Mouse (Mus musculus): ENCODE measurements around the gene Gramd4.
A peak's percentile ranks its signal among the peaks of the same experiment; 100 is the strongest.

Gene Gramd4

GRCm38 (mm10) chr15:86057413-86057812 is at the start of gene Gramd4:
Gramd4 (plus strand) TSS chr15:86057695.
- DNase-seq (ENCODE audit: low read depth) = peak; percentile 85

- no peak for DNase-seq (ENCODE audit: low read depth)
Observed at GRCm38 (mm10) chr15:86013130-86013529, 44.4 kb upstream of the Gramd4 start.

DNA sequence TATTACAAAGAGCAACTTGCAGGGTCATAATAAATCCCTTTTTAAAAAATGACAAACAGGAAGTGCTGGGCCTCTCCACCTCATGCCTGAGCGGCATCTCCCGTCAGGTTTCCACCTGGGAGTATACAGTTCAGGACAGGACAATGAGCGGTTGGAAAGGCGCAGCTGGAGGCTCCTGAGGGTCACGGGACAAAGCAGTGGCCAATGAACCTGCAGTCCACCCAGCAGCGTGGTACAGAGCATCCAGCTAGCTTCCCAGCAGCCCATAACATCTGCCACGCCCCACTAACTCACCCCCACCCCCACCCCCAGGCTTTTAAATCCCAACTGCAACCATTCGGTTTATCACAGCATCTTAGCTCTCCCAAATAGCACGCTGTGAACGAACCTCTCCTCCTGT is 43.8 kb upstream of the Gramd4 start:
- no peak for DNase-seq (ENCODE audit: low read depth)

DNA sequence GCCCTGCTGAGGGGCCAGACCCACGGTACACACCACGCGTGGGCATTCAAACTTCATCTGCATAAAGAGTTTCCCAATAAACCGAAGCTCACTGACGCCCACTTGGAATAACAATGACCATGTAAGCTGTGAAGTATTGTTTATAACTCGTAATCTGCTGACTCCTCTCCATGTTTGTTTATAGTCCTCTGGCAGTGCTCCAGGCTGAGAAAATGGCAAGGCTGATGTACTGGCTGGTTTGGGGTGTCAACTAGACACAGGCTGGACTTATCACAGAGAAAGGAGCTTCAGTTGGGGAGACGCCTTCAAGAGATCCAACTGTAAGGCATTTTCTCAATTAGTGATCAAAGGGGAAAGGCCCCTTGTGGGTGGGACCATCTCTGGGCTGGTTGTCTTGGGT is 42.5 kb upstream of the Gramd4 start:
- no peak for DNase-seq (ENCODE audit: low read depth)

GRCm38 (mm10) chr15:86015860-86016541 is 41.5 kb upstream of the Gramd4 start:
- DNase-seq (ENCODE audit: low read depth) = peak; percentile 61

DNA sequence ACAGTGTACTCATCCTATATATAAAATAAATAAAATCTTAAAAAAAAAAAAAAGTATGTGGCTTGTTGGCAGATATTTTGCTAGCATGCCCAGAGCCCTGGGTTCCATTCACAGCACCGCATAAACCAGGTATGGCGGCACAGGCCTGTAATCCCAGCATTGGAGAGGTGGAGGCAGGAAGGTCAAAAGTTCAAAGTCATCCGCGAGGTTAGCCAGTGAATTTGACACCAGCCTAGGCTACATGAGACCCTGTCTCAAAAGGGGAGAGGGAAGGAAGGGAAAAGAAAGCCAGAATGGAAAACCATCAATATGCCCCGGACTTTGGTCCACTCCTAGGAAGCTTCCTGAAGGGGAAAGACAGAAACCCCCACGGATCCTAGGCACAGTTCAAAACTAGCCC is 40.2 kb upstream of the Gramd4 start:
- no peak for DNase-seq (ENCODE audit: low read depth)

GRCm38 (mm10) chr15:86018753-86019512 is 38.6 kb upstream of the Gramd4 start:
- peak; percentile 64 for DNase-seq (ENCODE audit: low read depth)

DNA sequence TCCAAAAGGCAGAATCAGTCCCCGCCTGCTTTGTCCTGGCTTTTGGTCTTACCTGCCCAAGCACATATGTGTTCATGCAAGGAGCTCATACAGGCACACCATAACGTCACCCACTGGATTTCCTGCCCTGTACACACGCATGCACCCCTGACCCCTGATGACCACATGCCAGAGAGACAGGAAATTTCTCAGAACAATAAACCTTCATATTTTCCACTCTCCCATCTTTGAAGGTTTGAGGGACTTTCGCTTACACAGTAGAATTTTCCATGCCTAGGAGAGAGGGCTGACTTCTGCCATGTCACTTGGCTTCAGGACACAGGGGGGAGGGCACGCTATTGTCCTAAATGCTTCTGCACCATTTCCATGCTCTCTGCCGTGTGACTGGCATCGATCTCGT is 37.5 kb upstream of the Gramd4 start:
- peak; percentile 74 for DNase-seq (ENCODE audit: low read depth)

DNA sequence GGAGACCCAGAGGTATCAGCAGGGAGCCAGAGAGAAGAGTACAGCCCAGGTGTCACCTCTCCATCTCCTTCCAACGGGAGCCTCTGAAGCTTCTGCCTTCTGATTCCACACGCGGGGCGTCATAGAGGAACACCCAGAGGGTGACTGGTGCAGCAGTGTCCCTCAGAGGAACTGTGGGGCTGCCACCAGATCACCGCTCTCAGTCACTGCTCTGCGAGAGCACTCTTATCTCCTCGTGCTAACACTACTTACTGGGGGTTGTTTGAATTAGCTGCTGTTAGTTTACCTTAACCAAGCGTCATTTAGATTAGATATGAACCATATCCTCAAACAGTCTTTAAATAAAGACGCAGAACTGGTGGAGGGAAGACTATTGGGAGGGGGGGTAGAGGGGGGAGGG is 36.2 kb upstream of the Gramd4 start:
- no peak for DNase-seq (ENCODE audit: low read depth)

DNA sequence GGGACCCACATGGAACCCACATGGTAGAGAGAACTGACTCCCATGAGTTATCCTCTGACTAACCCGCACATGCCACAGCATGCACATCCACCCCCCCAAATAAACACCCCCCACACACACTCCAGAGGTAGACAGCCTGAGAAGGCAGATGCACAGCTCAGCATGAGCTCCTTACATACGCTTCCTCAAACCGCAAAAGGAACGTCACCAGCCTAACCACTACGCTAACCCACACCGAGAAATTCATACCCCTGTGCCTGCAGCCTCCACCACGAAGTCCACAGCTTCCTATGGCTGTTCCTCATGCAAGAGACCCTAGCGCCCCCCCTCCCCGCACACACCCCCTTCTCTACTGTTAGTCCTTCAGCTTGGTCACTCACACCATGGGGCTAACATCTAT is 35.5 kb upstream of the Gramd4 start:
- peak; percentile 59 for DNase-seq (ENCODE audit: low read depth)

GRCm38 (mm10) chr15:86027871-86028270 is 29.6 kb upstream of the Gramd4 start:
- DNase-seq (ENCODE audit: low read depth) = no peak

GRCm38 (mm10) chr15:86029981-86030380 is 27.5 kb upstream of the Gramd4 start:
- no peak for DNase-seq (ENCODE audit: low read depth)

GRCm38 (mm10) chr15:86032811-86033190 is 24.7 kb upstream of the Gramd4 start:
- DNase-seq (ENCODE audit: low read depth) = no peak

GRCm38 (mm10) chr15:86033191-86033841 is 24.2 kb upstream of the Gramd4 start, which contains the start of gene Celsr1:
Celsr1 (minus strand) TSS chr15:86033777.
- no peak for DNase-seq (ENCODE audit: low read depth)

DNA sequence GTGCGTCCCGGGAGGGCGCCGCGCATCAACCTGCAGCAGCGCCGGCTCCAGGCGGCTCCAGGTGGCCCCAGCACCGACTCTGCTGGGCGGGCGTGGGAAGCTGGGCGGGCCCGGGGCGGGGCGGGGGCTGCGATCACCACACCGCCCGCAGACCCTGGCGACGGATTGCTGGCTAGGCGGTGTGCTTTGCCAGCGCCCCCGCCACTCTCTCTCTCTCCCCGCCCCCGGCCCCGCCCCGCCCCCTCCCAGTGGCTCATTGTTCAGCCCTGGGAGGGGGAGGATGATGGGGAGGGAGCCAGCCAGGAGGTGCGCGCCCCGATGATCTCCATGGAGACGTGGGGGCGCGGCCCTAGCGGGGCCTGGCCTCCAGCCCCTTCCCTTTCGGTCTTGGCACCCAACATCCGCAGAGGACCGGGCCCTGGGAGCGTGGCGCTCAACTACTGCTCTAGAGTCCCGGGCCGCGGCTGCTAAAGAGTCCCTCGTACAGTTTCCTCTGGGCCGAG is 23.4 kb upstream of the Gramd4 start:
- no peak for DNase-seq (ENCODE audit: low read depth)

DNA sequence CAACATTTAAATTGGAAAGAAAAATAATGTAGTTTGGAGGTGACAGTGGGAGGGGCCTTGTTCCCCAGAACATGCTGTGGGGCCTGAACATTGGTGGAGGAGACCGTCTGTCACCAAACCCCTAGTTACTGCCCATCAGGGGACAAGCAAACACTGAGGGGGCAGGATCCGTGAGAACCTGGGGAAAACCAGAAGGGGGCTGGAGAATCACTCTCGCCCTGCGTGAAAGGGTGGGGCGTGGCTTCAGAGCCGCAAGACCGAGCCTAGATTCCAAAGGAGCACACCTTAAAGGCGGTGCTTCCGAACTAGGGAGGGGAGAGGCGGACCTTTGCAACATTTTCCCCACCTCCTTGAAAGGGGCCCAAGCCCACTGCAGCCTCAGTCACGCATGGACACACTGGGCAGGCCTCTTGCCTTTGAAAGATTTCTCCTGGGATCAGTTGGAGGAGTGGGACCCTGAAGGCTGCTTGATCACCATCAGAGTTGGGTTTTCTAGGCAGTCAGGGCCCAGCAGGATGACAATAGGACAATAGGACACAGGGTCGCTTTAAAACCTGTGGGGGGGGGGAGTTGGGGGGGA is 22.6 kb upstream of the Gramd4 start:
- no peak for DNase-seq (ENCODE audit: low read depth)

DNA sequence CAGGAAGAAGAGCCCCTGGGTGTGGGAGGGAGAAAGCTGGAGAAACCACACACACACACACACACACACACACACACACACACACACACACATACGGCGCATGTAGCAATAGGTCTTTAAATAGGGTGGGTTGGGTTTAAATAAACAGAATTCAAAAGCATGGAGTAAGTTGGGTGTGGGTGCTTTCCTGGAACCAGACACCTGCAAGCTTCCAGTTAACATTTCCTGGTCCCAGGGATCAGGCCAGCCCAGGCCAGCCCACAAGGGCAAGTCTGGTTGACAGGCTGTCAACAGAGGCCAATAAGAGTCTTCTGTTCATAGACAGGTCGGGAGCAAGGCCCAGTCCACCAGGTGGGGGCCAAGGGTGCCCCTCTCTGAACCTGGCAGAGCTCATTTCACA is 21.6 kb upstream of the Gramd4 start:
- no peak for DNase-seq (ENCODE audit: low read depth)

- DNase-seq (ENCODE audit: low read depth) = peak; percentile 88
Observed at GRCm38 (mm10) chr15:86038802-86039201, 18.7 kb upstream of the Gramd4 start.

DNA sequence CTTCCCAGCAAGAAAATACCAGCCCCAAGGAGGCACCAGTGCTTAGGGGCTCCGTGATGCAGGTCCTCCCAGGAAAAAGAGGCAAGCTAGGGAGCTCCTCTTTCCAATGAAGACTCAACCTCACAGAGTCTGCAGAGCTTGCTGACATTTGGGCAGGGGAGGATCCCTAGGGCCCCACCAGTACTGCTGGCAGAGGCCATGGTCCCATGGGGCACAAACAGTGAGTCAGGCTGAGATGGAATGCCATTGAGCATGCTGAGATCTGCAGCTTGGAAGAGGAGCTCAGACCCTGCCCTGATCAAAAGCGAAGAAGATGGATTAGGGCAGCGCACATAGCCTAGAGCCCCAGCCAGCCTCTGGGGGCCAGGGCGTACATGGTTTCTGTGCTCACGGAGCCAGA is 16.1 kb upstream of the Gramd4 start:
- no peak for DNase-seq (ENCODE audit: low read depth)

- peak; percentile 90 for DNase-seq (ENCODE audit: low read depth)
Observed at GRCm38 (mm10) chr15:86042364-86042763, 15.1 kb upstream of the Gramd4 start.

DNA sequence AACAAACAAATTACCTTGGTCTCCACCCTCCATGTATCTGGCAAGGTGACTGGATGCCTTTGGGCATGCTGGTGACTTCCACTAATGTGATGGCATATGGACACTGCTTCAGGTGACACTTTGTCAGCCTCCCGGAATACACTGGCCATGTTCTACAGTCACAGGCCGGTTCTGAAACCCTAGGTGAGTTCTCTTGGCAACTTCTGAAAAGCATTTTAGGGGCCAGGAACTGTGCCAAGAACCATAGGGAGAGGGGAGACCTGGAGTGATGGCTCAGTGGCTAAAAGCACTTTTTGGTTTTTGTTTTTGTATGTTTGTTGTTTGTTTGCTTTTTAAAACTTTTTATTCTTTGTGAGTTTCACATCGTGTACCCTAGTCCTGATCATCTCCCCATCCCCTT is 8.0 kb upstream of the Gramd4 start:
- no peak for DNase-seq (ENCODE audit: low read depth)

GRCm38 (mm10) chr15:86050170-86050743 is 7.2 kb upstream of the Gramd4 start:
- no peak for DNase-seq (ENCODE audit: low read depth)
